Mouse (Mus musculus) MEL-GATA-1-ER (cell line): Measurements from ENCODE around the gene Pemt.
"Not testable (repeated sequence)": the region's sequence is repeated elsewhere in the genome, so short reads cannot be mapped to it uniquely, and the experiment has no call there.

Source experiments
- DNase-seq: peaks from one replicate; pipeline ENCODE4 v3.0.0-alpha.2; 2012; ENCODE audit warnings: low read depth; ENCODE audit errors: extremely low read depth

Gene Pemt

DNA sequence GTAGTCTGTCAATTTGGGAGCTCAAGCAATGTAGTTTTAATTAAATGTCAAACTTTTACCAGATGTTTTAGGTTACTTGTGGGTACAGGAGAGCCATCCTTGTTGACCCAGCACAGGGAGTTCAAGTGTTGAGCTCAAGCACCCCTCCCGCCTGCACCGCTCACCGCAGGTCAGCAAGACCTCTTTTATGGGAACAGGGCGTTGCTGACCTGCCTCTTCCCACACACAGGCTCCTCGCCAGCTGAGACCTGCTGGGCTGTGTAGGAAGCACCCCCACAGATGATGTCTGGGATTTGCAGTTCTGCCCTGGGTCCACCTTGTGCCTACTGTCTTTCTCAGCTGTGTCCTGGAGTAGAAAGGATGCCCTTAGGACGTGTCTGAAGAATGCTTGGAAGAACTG lies 89.5 kb downstream of the Pemt start:
- DNase-seq: no peak

DNA sequence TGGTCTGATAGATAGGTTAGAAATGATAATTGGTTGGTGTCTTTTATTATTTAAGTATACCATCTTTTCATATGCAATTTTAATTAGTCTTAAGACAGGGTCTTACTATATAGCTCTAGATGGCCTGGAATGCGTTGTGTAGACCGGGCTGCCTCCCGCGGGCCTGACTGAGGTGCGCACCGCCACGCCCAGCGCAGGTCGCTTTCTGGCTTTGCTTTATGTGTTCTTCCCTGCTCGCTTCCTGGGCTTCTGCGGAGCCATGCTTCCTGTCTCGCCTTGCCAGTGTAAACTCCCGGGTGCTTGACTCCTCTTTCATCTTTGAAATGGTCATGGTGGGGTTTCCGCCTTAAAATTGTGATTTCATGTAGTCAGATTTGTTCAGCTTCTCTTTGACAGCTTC lies 93.4 kb downstream of the Pemt start:
- no peak for DNase-seq

DNA sequence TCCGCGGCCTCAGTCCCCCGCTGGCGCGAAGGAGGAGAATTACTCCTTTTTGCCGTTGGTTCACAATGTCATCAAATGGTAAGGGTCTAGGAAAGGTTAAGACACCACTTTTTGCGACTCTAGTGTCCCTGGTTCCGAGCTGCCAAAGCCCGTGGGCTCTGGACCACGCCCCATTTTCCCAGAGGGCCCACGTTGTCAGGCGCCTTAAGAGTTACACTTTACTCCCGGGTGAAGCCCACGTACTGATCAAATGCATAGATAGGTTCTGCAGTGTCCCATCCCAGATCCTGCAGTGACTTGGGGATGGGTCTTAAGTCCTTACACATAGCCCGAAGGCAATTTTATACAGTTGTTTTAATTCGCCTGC lies 97.9 kb downstream of the Pemt start:
- no peak for DNase-seq

DNA sequence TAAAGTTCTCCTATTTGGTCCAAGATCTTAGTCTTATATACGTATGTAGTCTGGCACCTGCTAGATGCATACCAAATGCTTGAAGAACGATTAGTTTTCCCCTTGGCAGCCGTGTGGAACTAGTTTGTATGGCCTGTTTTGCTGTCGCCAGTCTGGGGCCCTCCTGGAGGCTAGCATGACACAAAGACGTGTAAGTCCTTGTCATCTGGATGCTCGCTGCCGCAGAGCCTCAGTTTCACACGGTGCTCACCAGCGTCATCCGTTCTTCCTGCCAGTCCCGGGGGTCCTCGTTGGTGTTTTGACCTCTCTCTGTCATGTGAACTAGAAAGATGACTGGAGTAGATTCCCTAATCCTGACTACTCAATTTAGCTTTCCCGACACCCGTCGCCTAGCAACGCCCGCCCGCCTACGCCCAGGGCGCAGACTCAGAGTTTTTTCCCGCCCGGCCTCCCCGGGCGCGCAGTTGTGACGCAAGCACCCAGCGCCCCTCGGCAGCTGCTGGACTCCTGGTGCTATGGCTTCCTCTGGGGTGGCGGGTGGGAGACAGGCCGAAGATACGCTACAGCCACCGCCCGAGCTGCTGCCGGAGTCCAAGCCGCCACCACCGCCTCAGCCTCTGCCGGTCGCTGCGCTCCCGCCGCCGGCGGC lies 98.4 kb downstream of the Pemt start, which contains the start of gene Med9:
Gene Med9, plus strand, starts transcription at position 455 of the 649 bp plus-strand sequence.
- DNase-seq: peak; percentile 70

DNA sequence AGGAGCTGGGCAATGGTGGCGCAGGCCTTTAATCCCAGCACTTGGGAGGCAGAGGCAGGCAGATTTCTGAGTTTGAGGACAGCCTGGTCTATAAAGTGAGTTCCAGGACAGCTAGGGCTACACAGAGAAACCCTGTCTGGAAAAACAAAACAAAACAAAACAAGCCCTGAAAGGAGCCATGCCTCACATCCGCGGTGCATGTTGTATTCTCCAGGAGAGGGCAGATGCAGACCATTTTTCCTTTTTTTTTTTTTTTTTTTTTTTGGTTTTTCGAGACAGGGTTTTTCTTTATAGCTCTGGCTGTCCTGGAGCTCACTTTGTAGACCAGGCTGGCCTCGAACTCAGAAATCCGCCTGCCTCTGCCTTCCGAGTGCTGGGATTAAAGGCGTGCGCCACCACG lies 101.4 kb downstream of the Pemt start:
- DNase-seq: not testable (repeated sequence)

DNA sequence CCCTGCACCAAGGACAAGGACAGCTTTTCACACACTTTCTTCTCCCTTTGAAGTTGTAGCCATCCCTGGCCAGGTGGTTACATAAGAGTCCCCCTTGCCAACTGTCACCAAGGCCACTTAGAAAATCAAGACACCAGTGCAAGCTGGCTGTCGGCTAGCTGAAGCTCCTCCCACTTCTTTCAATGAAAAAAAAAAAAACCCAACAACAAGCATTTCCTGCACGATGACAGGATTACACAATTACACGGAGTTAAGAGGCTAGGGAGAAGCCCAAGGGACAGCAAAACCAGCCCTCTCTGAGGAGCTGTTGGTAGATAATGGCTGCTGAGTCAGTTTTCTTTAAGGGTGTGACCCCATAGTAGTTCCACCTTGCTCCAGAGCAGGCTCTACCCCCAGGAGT lies 104.9 kb downstream of the Pemt start:
- peak; percentile 74 for DNase-seq

DNA sequence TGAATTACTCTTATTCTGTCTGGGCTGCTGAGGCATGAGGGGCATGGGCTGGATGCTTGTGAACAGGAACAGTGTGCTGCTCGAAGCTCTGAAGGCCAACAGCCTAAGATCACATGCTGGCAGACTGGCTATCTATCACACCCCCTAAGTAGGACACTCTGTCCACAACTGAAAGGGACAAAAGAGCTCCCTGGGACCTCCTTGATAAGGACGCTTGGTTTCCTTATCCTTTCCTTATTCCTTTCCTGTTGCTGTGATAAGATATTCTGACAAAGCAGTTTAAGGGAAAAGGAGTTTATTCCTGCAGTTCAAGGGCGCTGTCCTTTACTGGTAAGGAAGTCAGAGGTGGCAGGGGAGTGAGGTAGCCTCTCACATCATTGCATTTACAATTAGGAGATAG lies 105.6 kb downstream of the Pemt start:
- no peak for DNase-seq

DNA sequence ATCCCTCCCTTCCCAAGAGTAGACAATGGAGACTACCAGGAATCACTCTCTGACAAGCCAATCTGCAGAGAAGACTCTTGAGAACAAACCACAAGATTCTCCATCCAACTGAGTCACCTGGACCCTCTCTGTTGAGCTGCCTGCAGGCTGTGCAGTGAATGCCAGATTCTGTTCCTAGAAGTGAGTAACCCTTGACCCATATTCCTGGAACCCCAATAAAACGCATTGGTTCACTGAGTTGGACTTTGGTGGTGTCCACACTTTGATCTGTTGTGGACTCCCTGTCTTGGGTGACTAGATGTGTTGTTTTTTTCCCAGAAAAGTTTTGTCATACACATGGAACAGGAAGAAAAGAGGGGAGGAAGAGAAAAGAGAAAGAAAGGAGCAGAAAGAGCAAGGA lies 106.5 kb downstream of the Pemt start:
- DNase-seq: no peak

DNA sequence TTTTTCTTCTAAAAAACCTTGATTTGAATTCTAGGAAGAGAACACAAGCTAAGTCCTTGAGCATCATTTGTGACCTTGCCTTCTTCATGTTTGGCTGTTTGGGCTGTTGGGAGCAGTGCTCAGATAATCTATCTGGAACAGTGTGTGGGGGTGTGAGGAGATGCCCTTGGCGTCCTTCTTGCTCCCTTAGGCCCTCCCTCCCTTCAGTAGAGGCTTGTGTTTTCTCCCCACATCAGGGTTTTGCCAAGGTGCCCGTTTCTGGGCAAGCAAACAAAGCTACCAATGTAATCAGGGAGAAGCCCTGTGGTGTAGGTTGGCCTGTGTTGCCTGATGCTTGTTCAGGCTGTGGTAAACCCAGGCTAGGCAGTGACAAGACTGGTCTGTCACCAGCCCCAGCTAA lies 108.7 kb downstream of the Pemt start:
- no peak for DNase-seq

DNA sequence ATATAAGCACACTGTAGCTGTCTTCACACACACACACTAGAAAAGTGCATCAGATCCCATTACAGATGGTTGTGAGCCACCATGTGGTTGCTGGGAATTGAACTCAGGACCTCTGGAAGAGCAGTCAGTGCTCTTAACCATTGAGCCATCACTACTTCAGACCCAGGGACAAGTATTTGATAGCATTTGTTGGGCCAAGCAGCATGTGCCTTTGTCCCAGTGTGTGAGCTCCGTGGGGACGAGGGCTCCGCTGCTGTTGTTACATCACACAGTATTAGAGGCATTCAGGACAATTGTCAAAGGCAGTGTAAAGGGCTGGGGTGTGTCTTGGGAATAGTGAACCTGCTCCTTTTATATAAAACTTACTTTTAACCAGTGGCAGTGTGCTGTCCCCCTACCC lies 109.3 kb downstream of the Pemt start:
- DNase-seq: no peak

DNA sequence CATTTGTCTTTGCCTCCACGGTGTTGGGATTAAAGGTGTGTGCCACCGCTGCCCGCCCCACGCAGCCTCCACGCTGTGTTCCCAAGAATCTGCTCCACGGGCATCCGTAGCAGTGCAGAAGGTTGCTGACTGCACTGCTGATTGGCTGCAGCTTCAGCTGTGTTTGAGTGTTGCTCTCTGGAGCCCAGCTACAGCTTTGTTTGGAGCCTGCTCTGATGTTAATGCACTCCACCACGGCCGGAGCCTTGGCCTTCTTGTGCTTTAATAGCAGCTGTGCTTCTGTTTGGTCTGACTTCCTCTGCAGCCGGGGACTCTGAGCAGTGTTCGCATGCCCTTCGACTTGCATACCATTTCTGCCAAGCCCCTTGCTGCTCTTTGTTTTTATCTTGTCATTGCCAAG lies 112.3 kb downstream of the Pemt start:
- DNase-seq: no peak

DNA sequence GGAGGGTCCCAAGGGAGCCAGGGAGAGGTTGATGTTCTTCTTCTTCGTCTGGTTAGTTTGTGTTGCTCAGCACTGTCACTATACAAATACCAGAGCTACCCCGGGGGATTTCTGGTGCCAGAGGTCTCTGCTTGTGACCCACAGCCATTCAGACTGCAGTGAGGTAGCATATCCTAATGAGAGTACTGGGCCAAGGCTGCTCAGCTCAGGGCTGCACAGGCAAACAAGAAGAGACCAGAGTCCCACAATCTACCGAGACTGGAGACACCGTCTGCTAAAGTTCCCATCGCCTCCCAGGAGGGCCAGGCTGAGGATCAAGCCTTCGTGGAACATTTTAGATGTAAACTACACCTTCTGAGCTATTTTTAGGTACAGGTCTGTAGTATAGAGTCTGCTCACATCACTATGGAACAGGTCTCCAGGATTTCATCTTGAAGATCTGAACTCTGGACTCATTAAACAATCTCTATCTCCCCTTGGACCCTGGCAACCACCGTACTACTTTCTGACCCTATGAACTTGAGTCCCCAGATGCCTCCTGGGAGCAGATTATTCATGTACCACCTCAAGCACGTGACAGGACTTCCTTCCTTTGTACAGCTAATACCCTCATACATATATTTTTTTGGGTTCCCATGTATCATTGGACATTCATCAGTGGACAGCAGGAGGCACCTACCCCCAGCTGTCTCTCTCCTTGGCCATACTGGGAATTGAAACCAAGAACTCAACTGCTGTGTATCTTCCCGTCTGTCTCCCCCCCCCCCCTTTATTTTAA lies 113.5 kb downstream of the Pemt start:
- no peak for DNase-seq

DNA sequence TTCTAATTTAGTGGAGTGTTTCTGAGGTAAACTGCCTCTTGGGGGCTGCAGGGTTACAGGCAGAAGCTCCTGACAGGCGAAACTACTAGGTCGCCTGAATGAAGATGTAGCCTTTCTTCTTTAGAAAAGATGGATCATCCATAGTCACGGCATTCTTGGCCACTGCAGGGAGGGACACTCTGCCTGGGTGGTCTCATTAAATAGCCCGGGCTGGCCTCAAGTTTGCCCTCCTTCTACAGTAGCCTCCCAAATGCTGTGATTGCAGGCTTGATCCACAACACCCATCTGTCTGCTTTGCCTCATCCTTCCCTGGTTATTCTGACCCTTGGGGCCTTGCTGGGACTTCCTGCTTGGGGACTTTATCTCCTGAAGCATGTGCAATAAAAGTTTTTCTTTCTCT lies 116.3 kb downstream of the Pemt start:
- no peak for DNase-seq

DNA sequence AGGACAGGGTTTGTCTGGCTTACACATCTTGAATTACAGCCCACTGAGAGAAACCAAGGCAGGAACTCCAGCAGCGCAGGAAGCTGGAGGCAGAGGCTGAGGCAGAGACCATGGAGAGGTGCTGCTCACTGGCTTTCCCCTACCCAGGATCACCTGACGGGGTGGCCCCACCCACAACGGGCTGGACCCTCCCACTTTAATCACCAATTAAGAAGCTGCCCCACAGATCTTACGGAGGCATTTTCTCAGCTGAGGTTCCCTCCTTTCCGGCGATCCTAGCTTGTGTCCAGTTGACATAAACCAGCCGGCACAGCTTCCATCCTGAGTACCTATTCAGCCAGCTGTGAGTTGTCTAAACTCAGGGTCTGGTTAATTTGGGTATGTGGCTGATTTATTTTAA lies 125.0 kb downstream of the Pemt start:
- no peak for DNase-seq
